Mouse (Mus musculus) midbrain, postnatal 0 days (tissue): Measurements from ENCODE around the gene Arhgap44. TPM values are rescaled to one million over a fixed set of nuclear protein-coding genes. Genes with fewer than 3 reads are reported as not detected.

ENCODE experiments used
- ATAC-seq: fragments of 200-750 bp; cut with Nextera tagmentation; 2 replicates; pipeline ENCODE4 v1.8.0; 2017; ENCODE audit warnings: moderate number of reproducible peaks, mild to moderate bottlenecking, moderate TSS enrichment, moderate library complexity; ENCODE audit not compliant: low FRiP score
- DNase-seq: peaks from one replicate; pipeline ENCODE4 v3.0.0-alpha.2; 2015; ENCODE audit warnings: low spot score
- H3K27ac ChIP-seq: fragments of 300-500 bp; sonication (generic); 2 replicates; pipeline ENCODE4 v1.5.1; 2014; ENCODE audit warnings: low read depth, mild to moderate bottlenecking, low read length, mixed read lengths
- H3K27me3 ChIP-seq: fragments of 300-500 bp; sonication (generic); 2 replicates; pipeline ENCODE4 v1.6.1; 2014; ENCODE audit warnings: low read length, control low read depth, mixed read lengths; ENCODE audit not compliant: insufficient read depth
- H3K36me3 ChIP-seq: fragments of 300-500 bp; sonication (generic); 2 replicates; pipeline ENCODE4 v1.6.1; 2014; ENCODE audit warnings: low read length, control low read depth, mixed read lengths; ENCODE audit not compliant: insufficient read depth
- H3K4me1 ChIP-seq: fragments of 300-500 bp; sonication (generic); 2 replicates; pipeline ENCODE4 v1.6.1; 2014; ENCODE audit warnings: mild to moderate bottlenecking, control low read depth, antibody characterized with exemption, low read length, mixed read lengths; ENCODE audit not compliant: insufficient read depth
- H3K4me2 ChIP-seq: fragments of 300-500 bp; sonication (generic); 2 replicates; pipeline ENCODE4 v1.6.1; 2014; ENCODE audit warnings: low read depth, mild to moderate bottlenecking, low read length, mixed read lengths; ENCODE audit not compliant: poor library complexity, severe bottlenecking
- H3K4me3 ChIP-seq: fragments of 300-500 bp; sonication (generic); 2 replicates; pipeline ENCODE4 v1.5.1; 2014; ENCODE audit warnings: low read depth, mild to moderate bottlenecking, low read length, moderate library complexity
- H3K9ac ChIP-seq: fragments of 300-500 bp; sonication (generic); replicated peaks from 2 replicates; pipeline ENCODE4 v1.6.1; 2014; ENCODE audit warnings: mild to moderate bottlenecking, low read length, moderate library complexity, mixed read lengths; ENCODE audit not compliant: poor library complexity, severe bottlenecking
- H3K9me3 ChIP-seq: fragments of 300-500 bp; sonication (generic); 2 replicates; pipeline ENCODE4 v1.6.1; 2016; ENCODE audit warnings: low read length, control low read depth
- CTCF ChIP-seq: IDR thresholded peaks from 2 replicates; pipeline ENCODE4 v1.5.1; 2016; ENCODE audit warnings: antibody characterized with exemption, mild to moderate bottlenecking
- WGBS: fragments of 180-500 bp; shearing (Covaris S2); extraction: QIAGEN DNeasy Blood & Tissue Kit; methylation state at CpG from one replicate; pipeline ENCODE4 v1.1.7; 2014; 5-methylcytosine and 5-hydroxymethylcytosine counted together
- polyA plus RNA-seq: library from polyadenylated mRNA; unstranded; fragments of >200 nt; fragmentation: Nextera tagmentation; extraction: Ambion mirVana; gene quantifications from 2 replicates; pipeline ENCODE4 v1.2.1, GENCODE M21; 2015
- total RNA-seq: library from RNA; depleted of rRNA; stranded (reverse); fragments of >200 nt; gene quantifications from 2 replicates; pipeline ENCODE4 v1.2.3, GENCODE M21; 2014

Arhgap44 gene
- total and polyA plus RNA-seq, 2 experiments from 2014 or later, result 20.8 to 39.4 TPM

DNA sequence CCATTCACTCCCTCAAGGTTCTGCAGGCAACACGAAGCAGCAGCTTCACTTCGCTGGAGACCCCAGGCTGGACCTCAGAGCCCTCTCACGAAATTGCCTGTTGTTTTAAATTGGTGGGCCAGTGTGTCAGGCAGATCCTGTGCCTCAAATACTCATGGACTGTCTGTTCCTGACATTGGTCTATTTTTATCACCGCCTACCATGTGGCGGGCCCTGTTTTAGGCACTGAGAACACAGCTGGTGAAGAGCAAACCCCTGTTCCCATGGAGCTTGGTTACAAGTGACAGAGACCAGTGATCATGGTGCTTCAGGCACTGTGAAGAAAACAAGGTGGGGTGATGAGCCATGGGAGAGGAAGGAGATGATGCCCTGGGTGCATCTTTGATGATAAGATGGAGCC lies 93.2 kb downstream of the Arhgap44 start:
- no peak for ATAC-seq
- WGBS, result 86% methylated on average over 5 of the region's 5 CpGs
- no peak overlapping the region for H3K4me2 ChIP-seq

DNA sequence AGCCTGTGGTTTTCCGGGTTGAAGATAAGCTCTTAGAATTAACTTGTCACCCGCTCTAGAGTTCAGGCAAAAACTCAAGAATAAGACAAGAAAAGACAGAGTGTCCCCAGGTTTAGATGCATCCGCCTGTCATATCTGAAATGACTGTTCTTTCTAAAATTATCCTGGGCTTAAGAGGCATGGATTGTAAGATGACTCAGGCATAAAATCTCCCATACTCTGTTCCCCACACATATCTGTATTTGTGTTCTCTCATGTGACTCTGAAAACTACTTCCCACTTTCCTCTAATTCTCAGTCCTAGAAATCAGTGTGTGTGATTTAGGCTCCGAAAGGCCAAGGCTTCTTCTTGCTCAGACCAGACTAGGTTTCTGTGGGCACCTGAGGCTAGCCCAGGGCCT lies 93.7 kb downstream of the Arhgap44 start:
- Histone ChIP-seq H3K4me3 (no peak overlapping the region), H3K27me3 (no peaks in the 10 kb centered on the region), H3K9ac (no peak overlapping the region), H3K27ac (no peak overlapping the region), H3K4me2 (no peak overlapping the region), H3K9me3 (no peaks in the 10 kb centered on the region), H3K36me3 (peaks cover 5% of the 10 kb centered on the region; the same call in 1 of the 2 replicates), H3K4me1 (no peaks in the 10 kb centered on the region)
- WGBS, result 55% methylated on average over 4 of the region's 4 CpGs
- TF ChIP-seq CTCF, result no peak
- ATAC-seq, result no peak
- no peak for DNase-seq

More for the DNA sequence above, 93.2 kb downstream of the Arhgap44 start:
- H3K4me3 ChIP-seq, result no peak overlapping the region
- no peak overlapping the region for H3K27ac ChIP-seq
- no peaks in the 10 kb centered on the region for H3K4me1 ChIP-seq
- peaks cover 7% of the 10 kb centered on the region; the same call in 1 of the 2 replicates for H3K36me3 ChIP-seq
- no peaks in the 10 kb centered on the region for H3K27me3 ChIP-seq
- no peaks in the 10 kb centered on the region for H3K9me3 ChIP-seq
- TF ChIP-seq CTCF, result no peak
- no peak for DNase-seq
- H3K9ac ChIP-seq, result no peak overlapping the region

DNA sequence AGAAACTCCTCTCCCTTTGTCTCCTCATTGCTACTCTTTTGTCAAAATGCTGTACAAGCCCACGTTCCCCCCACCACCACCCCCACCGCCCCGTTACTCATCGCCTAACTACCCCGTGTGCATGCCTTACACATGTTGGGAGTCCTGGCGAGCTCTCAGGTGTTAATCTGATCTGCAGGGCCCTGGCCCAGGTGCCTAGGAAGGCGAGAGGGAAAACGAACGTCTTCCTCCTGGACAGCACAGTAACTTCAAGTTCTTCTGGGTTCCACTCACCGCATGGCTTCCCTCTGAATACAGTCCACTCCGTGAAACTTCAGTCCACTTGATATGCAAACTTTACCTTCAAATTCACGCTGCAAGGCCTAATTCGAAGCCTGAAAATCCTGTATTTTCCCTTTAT lies 97.6 kb downstream of the Arhgap44 start:
- 85% methylated on average over 13 of the region's 13 CpGs for WGBS
- Histone ChIP-seq H3K9me3 (no peaks in the 10 kb centered on the region), H3K4me2 (no peak overlapping the region), H3K4me1 (no peaks in the 10 kb centered on the region), H3K9ac (no peak overlapping the region), H3K4me3 (no peak overlapping the region), H3K36me3 (peaks cover 4% of the 10 kb centered on the region; the same call in 1 of the 2 replicates), H3K27ac (no peak overlapping the region), H3K27me3 (no peaks in the 10 kb centered on the region)
- DNase-seq, result no peak
- no peak for TF ChIP-seq CTCF
- no peak for ATAC-seq

DNA sequence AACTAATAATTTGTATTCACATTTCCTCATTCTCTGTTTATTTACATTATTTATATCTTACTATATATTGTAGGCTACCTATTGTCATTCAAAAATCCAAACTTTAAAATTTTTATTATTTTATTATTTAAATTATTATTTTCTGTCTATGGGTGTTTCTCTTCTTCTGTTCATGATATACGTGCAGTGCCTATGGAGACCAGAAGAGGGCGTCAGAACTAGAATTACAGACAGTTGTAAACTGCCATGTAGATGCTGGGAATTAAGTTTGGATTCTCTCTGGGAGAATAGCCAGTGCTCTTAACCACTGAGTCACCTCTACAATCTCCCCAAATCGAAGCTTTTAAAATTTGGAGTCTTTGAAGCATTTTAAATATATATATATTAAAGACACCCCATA lies 101.3 kb downstream of the Arhgap44 start:
- ATAC-seq (no peak), DNase-seq (no peak)
- Histone ChIP-seq H3K27me3 (no peaks in the 10 kb centered on the region), H3K4me3 (no peak overlapping the region), H3K27ac (no peak overlapping the region), H3K4me2 (no peak overlapping the region), H3K36me3 (no peaks in the 10 kb centered on the region; the same call in 1 of the 2 replicates), H3K9me3 (no peaks in the 10 kb centered on the region), H3K9ac (no peak overlapping the region), H3K4me1 (no peaks in the 10 kb centered on the region)
- WGBS, result 68% methylated on average over 3 of the region's 3 CpGs
- peak; percentile 57 for TF ChIP-seq CTCF

DNA sequence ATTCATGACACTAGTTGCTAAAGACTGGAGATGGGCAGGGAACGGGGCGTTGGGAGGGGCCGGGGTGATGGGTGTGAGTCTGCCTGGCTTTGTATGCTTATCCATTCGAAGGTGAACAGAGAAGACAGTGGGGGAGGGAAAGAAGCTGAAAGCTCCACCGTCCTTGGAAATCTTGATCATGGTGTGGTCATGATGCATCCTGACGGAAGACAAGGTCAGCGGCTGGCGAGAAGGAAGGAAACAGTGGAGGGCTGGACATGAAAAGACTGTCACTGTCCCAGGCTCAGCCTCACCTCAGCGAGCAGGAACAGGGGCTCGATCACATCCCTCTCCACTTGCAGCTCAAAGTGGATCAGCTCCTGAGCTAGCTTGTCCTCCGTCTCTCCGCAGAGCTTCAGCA lies 103.2 kb downstream of the Arhgap44 start:
- Histone ChIP-seq H3K4me3 (no peak overlapping the region), H3K4me1 (no peaks in the 10 kb centered on the region), H3K27ac (no peak overlapping the region), H3K36me3 (no peaks in the 10 kb centered on the region; the same call in 1 of the 2 replicates), H3K27me3 (no peaks in the 10 kb centered on the region), H3K9ac (no peak overlapping the region), H3K9me3 (no peaks in the 10 kb centered on the region), H3K4me2 (no peak overlapping the region)
- ATAC-seq, result no peak
- no peak for TF ChIP-seq CTCF
- 77% methylated on average over 12 of the region's 12 CpGs for WGBS
- no peak for DNase-seq

DNA sequence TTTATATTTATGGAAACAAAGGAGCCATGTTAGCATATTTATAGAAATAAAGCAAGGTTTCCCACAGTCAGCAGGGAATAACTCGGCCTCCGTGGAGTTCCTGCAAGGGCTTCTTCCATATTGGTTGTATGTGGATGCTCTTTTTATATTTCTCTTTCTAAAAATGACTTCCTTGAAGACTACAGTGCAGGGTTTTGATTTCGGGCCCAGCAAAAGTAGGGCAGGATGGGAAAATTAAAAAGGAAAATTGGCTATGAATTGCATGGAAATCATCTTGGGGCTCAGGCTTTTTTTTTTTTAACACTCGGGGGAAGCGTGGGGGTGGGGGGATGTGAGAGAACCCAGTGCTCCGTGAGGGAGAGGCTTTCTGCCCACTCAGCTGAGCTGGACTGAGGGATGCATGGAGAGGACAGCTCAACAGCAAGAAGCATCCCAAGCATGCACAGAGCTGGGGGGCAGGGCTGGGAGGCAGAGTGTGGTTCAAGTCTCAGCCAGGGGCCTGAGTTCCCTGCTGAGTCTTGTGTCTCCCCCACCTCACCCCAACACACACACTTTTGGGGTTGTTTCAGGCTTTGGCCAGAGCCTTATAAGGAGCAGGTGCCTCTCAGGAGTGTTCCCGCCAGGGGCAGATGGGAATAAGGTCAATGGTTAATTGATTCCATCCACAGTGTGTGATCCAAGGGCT lies 104.4 kb downstream of the Arhgap44 start:
- H3K4me3 ChIP-seq, result no peak overlapping the region
- no peak overlapping the region for H3K9ac ChIP-seq
- WGBS, result 63% methylated on average over 7 of the region's 7 CpGs
- no peaks in the 10 kb centered on the region for H3K27me3 ChIP-seq
- DNase-seq (no peak), ATAC-seq (no peak)
- no peaks in the 10 kb centered on the region; the same call in 1 of the 2 replicates for H3K36me3 ChIP-seq
- no peaks in the 10 kb centered on the region for H3K9me3 ChIP-seq
- H3K4me1 ChIP-seq, result no peaks in the 10 kb centered on the region
- no peak overlapping the region for H3K27ac ChIP-seq
- no peak overlapping the region for H3K4me2 ChIP-seq
- no peak for TF ChIP-seq CTCF
